Mouse (Mus musculus): ENCODE results near the gene Tacr2. TPM values are rescaled to one million over a fixed set of nuclear protein-coding genes. Genes with fewer than 3 reads are reported as not detected.

Tacr2 gene
- polyA plus RNA-seq (2014; fragmentation: Illumina TruSeq; extraction: RNeasy Lipid Tissue Mini Kit (QIAGEN cat#74804); ENCODE audit: low replicate concordance): not detected

DNA sequence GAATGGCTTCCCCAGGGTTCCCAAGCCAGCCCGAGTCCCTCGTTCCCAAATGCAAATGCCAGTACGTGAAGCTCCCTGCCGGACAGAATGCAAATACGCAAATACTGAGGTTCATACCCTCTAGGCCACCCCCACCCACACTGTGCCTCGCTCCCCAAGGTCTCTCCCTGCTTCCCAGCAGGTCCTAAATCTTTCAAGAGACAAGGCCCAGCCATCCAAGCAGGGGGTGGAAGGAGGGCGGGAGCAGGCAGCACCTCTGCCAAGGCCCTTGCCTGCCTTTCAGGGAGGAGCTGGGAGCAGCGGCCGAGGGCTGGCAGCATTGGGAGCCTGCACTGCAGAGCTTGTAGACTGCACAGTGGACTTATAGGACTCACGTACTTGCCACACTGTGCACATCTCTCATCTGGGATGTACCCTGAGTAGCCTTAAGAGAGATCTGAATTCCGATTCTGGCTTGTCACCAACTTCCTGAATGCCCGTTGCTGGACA is at the start of gene Tacr2:
TSS of gene Tacr2 (plus strand) at position 439 of the 489 bp plus-strand sequence.

DNA sequence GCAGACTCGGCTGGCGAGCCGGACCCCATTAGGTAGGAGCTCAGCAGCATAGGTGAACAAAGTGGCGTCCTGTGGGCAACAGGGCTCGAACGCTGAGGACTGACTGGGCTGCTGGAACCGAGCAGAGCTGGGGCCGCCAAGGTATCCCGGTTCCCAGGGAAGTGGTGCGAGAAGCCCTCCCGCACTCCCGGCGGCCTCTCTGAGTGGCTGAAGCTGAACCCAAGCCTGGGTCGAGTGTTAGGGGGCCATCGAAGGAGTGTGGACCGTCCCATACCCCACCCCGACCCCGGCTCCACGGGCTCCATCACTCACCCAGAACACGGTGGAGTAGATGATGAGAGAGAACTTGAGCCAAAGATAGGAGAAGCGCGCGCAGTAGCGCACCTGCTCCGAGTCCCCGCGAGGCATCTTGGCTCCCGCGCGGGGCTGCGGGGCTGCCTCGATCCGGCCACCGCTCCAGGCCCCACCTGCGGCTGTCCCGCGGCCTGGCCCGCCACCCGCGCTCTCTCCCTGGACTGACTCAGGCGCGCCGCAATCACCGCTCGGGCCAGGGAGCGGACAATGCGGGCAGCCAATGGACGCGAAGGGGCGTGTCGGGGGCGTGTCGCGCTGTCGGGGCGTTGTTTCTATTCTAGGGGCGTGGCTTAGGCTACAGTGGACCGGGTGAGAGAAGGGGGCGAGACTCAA is 21.4 kb upstream of the Tacr2 start, which contains the start of gene Tspan15:
TSS of gene Tspan15 (minus strand) at position 544 of the 687 bp plus-strand sequence.

Other genes starting within 250 kb of the Tacr2 start
- gene Neurog3, start 119.3 kb upstream of the Tacr2 start, polyA plus RNA-seq (2014; fragmentation: Illumina TruSeq; extraction: RNeasy Lipid Tissue Mini Kit (QIAGEN cat#74804); ENCODE audit: low replicate concordance): not detected
- gene Fam241b, start 108.5 kb upstream of the Tacr2 start, polyA plus RNA-seq (2014; fragmentation: Illumina TruSeq; extraction: RNeasy Lipid Tissue Mini Kit (QIAGEN cat#74804); ENCODE audit: low replicate concordance): 6.4 TPM
- gene Tspan15, start 21.2 kb upstream of the Tacr2 start, polyA plus RNA-seq (2014; fragmentation: Illumina TruSeq; extraction: RNeasy Lipid Tissue Mini Kit (QIAGEN cat#74804); ENCODE audit: low replicate concordance): 26.7 TPM
- 0.71 TPM for gene Hk1, start 127.5 kb downstream of the Tacr2 start, polyA plus RNA-seq (2014; fragmentation: Illumina TruSeq; extraction: RNeasy Lipid Tissue Mini Kit (QIAGEN cat#74804); ENCODE audit: low replicate concordance)
- 8.1 TPM for gene Hkdc1, start 170.1 kb downstream of the Tacr2 start, polyA plus RNA-seq (2014; fragmentation: Illumina TruSeq; extraction: RNeasy Lipid Tissue Mini Kit (QIAGEN cat#74804); ENCODE audit: low replicate concordance)
- not detected for gene 4930507D05Rik, start 197.1 kb downstream of the Tacr2 start, polyA plus RNA-seq (2014; fragmentation: Illumina TruSeq; extraction: RNeasy Lipid Tissue Mini Kit (QIAGEN cat#74804); ENCODE audit: low replicate concordance)
- 15.0 TPM for gene Supv3l1, start 197.3 kb downstream of the Tacr2 start, polyA plus RNA-seq (2014; fragmentation: Illumina TruSeq; extraction: RNeasy Lipid Tissue Mini Kit (QIAGEN cat#74804); ENCODE audit: low replicate concordance)
- 176 TPM for gene Vps26a, start 234.4 kb downstream of the Tacr2 start, polyA plus RNA-seq (2014; fragmentation: Illumina TruSeq; extraction: RNeasy Lipid Tissue Mini Kit (QIAGEN cat#74804); ENCODE audit: low replicate concordance)

Data from small intestine, adult 10 weeks (tissue).